ENCODE assay signal across 8 mouse cellular contexts in genomic region chr13:113794705-113795655, GRCm38 (mm10). TPM values are rescaled to one million over a fixed set of nuclear protein-coding genes. Genes with fewer than 3 reads are reported as not detected.
DNase-seq lines count a peak whose midpoint lies in the region; ATAC-seq and TF ChIP-seq lines count a peak whose summit lies in the region.

No protein-coding gene starts in this region.

- H3K27ac ChIP-seq in bone marrow macrophage, adult 2 months (ENCODE audit: insufficient read depth, low read depth, low read length) = peak overlapping the region; percentile 62
- H3K27ac ChIP-seq in lung, embryonic 15.5 days = peak overlapping the region; percentile 87
- H3K27ac ChIP-seq in olfactory bulb, adult 2 months (ENCODE audit: insufficient read depth, low read depth, low read length) = peak overlapping the region; percentile 35; the same call in 1 of the 2 replicates

- DNase-seq in MN1 (ENCODE audit: low spot score) = peak; percentile 50
- peak; percentile 61 for DNase-seq in fibroblast of lung, adult 2 months (ENCODE audit: low read depth)
- peak; percentile 16 for DNase-seq in heart, postnatal 25 days (ENCODE audit: low spot score)
- DNase-seq in layer of hippocampus, adult 11-12 months (ENCODE audit: low spot score) = peak; percentile 46
- peak; percentile 55 for DNase-seq in yolk sac, embryonic 10.5 days (ENCODE audit: low spot score)

- peak overlapping the region; percentile 74 for H3K9ac ChIP-seq in lung, embryonic 15.5 days

- no peak for TF ChIP-seq POLR2A in bone marrow macrophage, adult 2 months (IDR thresholded peaks at IDR 0.05; ENCODE audit: borderline replicate concordance, low read depth, low read length)
- TF ChIP-seq POLR2A in olfactory bulb, adult 2 months (IDR thresholded peaks at IDR 0.05; ENCODE audit: insufficient read depth, low read depth, low read length) = no peak

- 1% methylated on average over 48 of the region's 52 CpGs for WGBS in lung, embryonic 15.5 days
- 1% methylated on average over 52 of the region's 52 CpGs for WGBS in olfactory bulb, adult 2 months

- H3K9me3 ChIP-seq in lung, embryonic 15.5 days = no peaks in the 10 kb centered on the region

- peak overlapping the region; percentile 77 for H3K4me3 ChIP-seq in bone marrow macrophage, adult 2 months (ENCODE audit: insufficient read depth, low read length)
- H3K4me3 ChIP-seq in lung, embryonic 15.5 days = peak overlapping the region; percentile 64
- peak overlapping the region; percentile 65 for H3K4me3 ChIP-seq in olfactory bulb, adult 2 months (ENCODE audit: insufficient read depth, low read depth, low read length)

- H3K4me1 ChIP-seq in bone marrow macrophage, adult 2 months (ENCODE audit: control insufficient read depth, insufficient read depth, low read length) = peaks cover 21% of the 10 kb centered on the region
- H3K4me1 ChIP-seq in lung, embryonic 15.5 days = peaks cover 13% of the 10 kb centered on the region
- no peaks in the 10 kb centered on the region for H3K4me1 ChIP-seq in olfactory bulb, adult 2 months (ENCODE audit: control insufficient read depth, insufficient read depth, low read length)

- no peak for TF ChIP-seq CTCF in bone marrow macrophage, adult 2 months (IDR thresholded peaks at IDR 0.05; ENCODE audit: low read depth, low read length)
- no peak for TF ChIP-seq CTCF in olfactory bulb, adult 2 months (IDR thresholded peaks at IDR 0.05; ENCODE audit: insufficient read depth, low read depth, low read length)

- peak; percentile 43 for ATAC-seq in lung, embryonic 15.5 days (ENCODE audit: borderline replicate concordance, extremely low read depth, low FRiP score, low TSS enrichment)

- H3K4me2 ChIP-seq in lung, embryonic 15.5 days = peak overlapping the region; percentile 74

- no peaks in the 10 kb centered on the region for H3K27me3 ChIP-seq in lung, embryonic 15.5 days

- intact Hi-C loops in heart, postnatal 25 days (cut with DNase I) = loop anchor here (2.0 to 5.0 kb wide), 4 partner anchors 57 to 98 kb away; no protein-coding TSS in a partner anchor

- H3K36me3 ChIP-seq in lung, embryonic 15.5 days = no peaks in the 10 kb centered on the region

RNA-seq across cellular contexts. Expression of gene Arl15, which starts 0.7 kb away (rescaled TPM):
- polyA plus RNA-seq in bone marrow macrophage, adult 2 months (2012; ENCODE audit: insufficient read depth, insufficient read length, missing spikeins) = 7.7 and 10.1 TPM in 2 replicates
- total RNA-seq in heart, postnatal 25 days (2021) = 1 to 10 TPM; 8.5 to 9.4 TPM
- 8.2 and 10.6 TPM in 2 replicates for polyA plus RNA-seq in lung, embryonic 15.5 days (2015; fragmentation: Nextera tagmentation; extraction: Ambion mirVana)
- not detected in 2 replicates for polyA plus RNA-seq in olfactory bulb, adult 2 months (2012; ENCODE audit: insufficient read depth, insufficient read length, low replicate concordance, missing spikeins)

Comparison
In these comparisons a context has a peak if more than half of its experiments do, and no peak if none do; other contexts are left out.
1. Peak in every context shown above with its lines: DNase-seq, ATAC-seq, H3K4me3 ChIP-seq and H3K27ac ChIP-seq.
2. H3K27ac ChIP-seq: peak in every context shown above with its lines; median percentile 87 in lung, embryonic 15.5 days; 62 in bone marrow macrophage, adult 2 months; 35 in olfactory bulb, adult 2 months.